Mouse (Mus musculus) naive thymus-derived CD4-positive, alpha-beta T cell, adult 5 months (primary cell): ENCODE results near the gene Lrpap1. TPM values are rescaled to one million over a fixed set of nuclear protein-coding genes. Genes with fewer than 3 reads are reported as not detected.

Experiments used
- polyA plus RNA-seq: library from polyadenylated mRNA; unstranded; fragments of 100-300 nt; shearing (Covaris generic); gene quantifications from one replicate; pipeline ENCODE4 v1.2.1, GENCODE M21; 2017

Gene Lrpap1
- 91.0 TPM for polyA plus RNA-seq

GRCm38 (mm10) chr5:35104960-35105921 is at the start of gene Lrpap1:
Gene Lrpap1 (minus strand): TSS chr5:35105766.

GRCm38 (mm10) chr5:35056604-35057432 is 48.7 kb downstream of the Lrpap1 start, which contains the start of gene Dok7:
Gene Dok7 (plus strand): TSS chr5:35056766.

Other genes with a start within 250 kb of the Lrpap1 start
- gene Msantd1, start 197.8 kb downstream of the Lrpap1 start, polyA plus RNA-seq = 0.50 TPM
- 5.1 TPM for gene Rgs12, start 156.3 kb downstream of the Lrpap1 start, polyA plus RNA-seq
- not detected for gene Hgfac, start 64.3 kb downstream of the Lrpap1 start, polyA plus RNA-seq
- gene Dok7, start 49.0 kb downstream of the Lrpap1 start, polyA plus RNA-seq = not detected
- gene Adra2c, start 172.6 kb upstream of the Lrpap1 start, polyA plus RNA-seq = not detected